Mouse (Mus musculus) hindbrain, embryonic 15.5 days (tissue): ENCODE results near the gene Spata13. TPM values are rescaled to one million over a fixed set of nuclear protein-coding genes. Genes with fewer than 3 reads are reported as not detected.

Experiments used
- ATAC-seq: fragments of 200-750 bp; cut with Nextera tagmentation; 2 replicates; pipeline ENCODE4 v1.8.0; 2017; ENCODE audit warnings: low read depth, moderate number of reproducible peaks, moderate TSS enrichment; ENCODE audit not compliant: low FRiP score
- H3K27ac ChIP-seq: fragments of 300-500 bp; sonication (generic); replicated peaks from 2 replicates; pipeline ENCODE4 v1.5.1; 2015; ENCODE audit warnings: mild to moderate bottlenecking, inconsistent platforms
- H3K27me3 ChIP-seq: fragments of 300-500 bp; sonication (generic); 2 replicates; pipeline ENCODE4 v1.6.1; 2015; ENCODE audit warnings: control low read depth, inconsistent platforms
- H3K36me3 ChIP-seq: fragments of 300-500 bp; sonication (generic); 2 replicates; pipeline ENCODE4 v1.6.1; 2015; ENCODE audit warnings: control low read depth, inconsistent platforms
- H3K4me1 ChIP-seq: fragments of 300-500 bp; sonication (generic); replicated peaks from 2 replicates; pipeline ENCODE4 v1.6.1; 2015; ENCODE audit warnings: control low read depth, inconsistent platforms
- H3K4me2 ChIP-seq: fragments of 300-500 bp; sonication (generic); 2 replicates; pipeline ENCODE4 v1.6.1; 2015; ENCODE audit warnings: moderate library complexity, mild to moderate bottlenecking, inconsistent platforms
- H3K4me3 ChIP-seq: fragments of 300-500 bp; sonication (generic); 2 replicates; pipeline ENCODE4 v1.5.1; 2015; ENCODE audit warnings: mild to moderate bottlenecking, inconsistent platforms
- H3K9ac ChIP-seq: fragments of 300-500 bp; sonication (generic); 2 replicates; pipeline ENCODE4 v1.6.1; 2015; ENCODE audit warnings: inconsistent platforms
- H3K9me3 ChIP-seq: fragments of 300-500 bp; sonication (generic); 2 replicates; pipeline ENCODE4 v1.6.1; 2016; ENCODE audit warnings: control low read depth, inconsistent platforms
- whole genome bisulfite sequencing: fragments of 180-500 bp; shearing (Covaris S2); methylation state at CpG from one replicate; pipeline ENCODE4 v1.1.7; 2015; 5-methylcytosine and 5-hydroxymethylcytosine counted together
- polyA plus RNA-seq: library from polyadenylated mRNA; unstranded; fragments of >200 nt; fragmentation: Nextera tagmentation; extraction: Ambion mirVana; gene quantifications from 2 replicates; pipeline ENCODE4 v1.2.1, GENCODE M21; 2015

Gene Spata13
- polyA plus RNA-seq, 1 experiment from 2014 or later: 20.5 TPM

DNA sequence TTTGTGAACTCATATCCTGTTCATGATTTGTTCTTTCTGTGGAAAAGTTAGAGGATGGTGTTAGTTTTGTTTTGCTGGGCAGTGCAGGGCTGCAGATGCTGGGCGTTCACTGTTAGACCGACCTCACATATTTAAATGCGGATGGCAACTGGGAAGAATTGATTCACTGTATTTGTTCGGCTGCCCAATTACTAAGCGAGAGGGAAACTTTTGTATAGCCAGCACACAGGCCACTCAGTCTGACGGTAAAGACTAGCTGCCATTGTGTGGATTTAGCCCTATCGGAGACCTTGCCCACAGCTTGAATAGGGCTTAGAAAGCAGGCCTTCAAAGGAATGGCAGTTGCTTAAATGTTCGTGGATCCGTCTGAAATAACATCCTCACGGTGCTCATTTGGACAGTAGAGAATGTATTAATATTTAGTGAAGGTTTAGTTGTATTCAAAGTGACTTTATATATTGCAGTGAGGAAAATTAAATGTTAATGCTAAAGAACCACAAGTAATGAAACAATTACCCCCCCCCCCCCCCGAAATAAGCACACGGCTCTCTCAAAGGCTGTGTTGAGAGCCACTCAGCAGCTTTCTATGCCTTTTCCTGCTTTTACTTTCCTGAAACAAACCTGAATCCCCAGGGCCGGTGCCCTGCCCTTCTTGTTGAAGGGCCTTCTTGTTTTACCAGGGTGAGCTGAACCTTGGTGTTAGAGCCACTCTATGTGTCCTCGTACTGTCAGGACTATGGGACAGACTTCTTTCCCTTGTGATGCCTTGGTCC lies 9.5 kb downstream of the Spata13 start:
- peak overlapping the region; percentile 61 for H3K27ac ChIP-seq
- peaks cover 24% of the 10 kb centered on the region for H3K4me1 ChIP-seq
- no peak overlapping the region for H3K4me2 ChIP-seq
- no peaks in the 10 kb centered on the region for H3K27me3 ChIP-seq
- WGBS: 20% methylated on average over 14 of the region's 14 CpGs
- H3K36me3 ChIP-seq: no peaks in the 10 kb centered on the region
- no peaks in the 10 kb centered on the region for H3K9me3 ChIP-seq
- no peak overlapping the region for H3K9ac ChIP-seq
- peak; percentile 55; the same call in 1 of the 2 replicates for ATAC-seq
- H3K4me3 ChIP-seq: no peak overlapping the region

DNA sequence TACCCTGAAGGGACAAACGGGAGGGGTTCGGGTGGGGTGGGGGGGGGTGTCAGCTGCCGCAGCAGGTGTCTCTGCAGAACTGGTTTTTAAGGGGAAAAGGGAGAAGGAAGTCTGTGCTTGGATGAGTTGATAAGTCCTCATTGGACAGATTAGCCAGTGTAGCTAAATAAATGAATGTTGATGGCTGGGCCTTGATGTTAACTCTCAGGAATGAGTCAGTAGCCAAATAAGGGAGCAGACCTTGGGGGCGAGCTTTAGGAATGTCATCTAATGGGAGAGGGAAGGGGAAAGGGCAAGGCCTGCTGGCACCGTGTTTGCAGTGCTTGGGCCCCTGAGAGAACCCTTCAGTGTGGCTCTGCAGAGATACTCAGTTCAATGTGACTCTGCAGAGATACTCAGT lies 12.6 kb downstream of the Spata13 start:
- Histone ChIP-seq H3K4me1 (peaks cover 18% of the 10 kb centered on the region), H3K9me3 (no peaks in the 10 kb centered on the region), H3K4me3 (no peak overlapping the region), H3K9ac (no peak overlapping the region), H3K36me3 (no peaks in the 10 kb centered on the region), H3K27ac (no peak overlapping the region), H3K4me2 (no peak overlapping the region), H3K27me3 (no peaks in the 10 kb centered on the region)
- ATAC-seq: no peak
- 67% methylated on average over 5 of the region's 5 CpGs for WGBS

DNA sequence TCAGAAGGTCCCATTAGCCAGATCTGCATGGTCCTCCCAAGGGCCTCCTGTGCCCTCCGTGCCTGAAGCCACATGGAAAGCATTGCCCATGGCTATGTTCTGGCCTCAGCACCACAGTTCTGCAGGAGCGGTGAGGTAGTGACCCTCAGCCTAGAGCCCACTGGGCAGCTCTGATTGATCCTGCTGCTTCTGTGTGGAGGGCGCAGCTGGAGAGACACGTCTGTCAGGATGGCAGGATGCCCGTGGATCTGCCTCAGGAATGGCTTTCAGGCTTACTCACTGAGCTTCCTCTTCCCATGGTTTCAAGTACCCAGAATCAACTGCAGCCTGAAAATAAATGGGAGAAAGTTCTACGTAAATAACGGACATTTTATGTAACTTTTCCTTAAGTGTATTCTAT lies 14.1 kb downstream of the Spata13 start:
- 78% methylated on average over 7 of the region's 7 CpGs for WGBS
- Histone ChIP-seq H3K4me2 (no peak overlapping the region), H3K36me3 (no peaks in the 10 kb centered on the region), H3K9ac (no peak overlapping the region), H3K9me3 (no peaks in the 10 kb centered on the region), H3K27me3 (no peaks in the 10 kb centered on the region), H3K27ac (no peak overlapping the region), H3K4me1 (peaks cover 15% of the 10 kb centered on the region), H3K4me3 (no peak overlapping the region)
- ATAC-seq: no peak

DNA sequence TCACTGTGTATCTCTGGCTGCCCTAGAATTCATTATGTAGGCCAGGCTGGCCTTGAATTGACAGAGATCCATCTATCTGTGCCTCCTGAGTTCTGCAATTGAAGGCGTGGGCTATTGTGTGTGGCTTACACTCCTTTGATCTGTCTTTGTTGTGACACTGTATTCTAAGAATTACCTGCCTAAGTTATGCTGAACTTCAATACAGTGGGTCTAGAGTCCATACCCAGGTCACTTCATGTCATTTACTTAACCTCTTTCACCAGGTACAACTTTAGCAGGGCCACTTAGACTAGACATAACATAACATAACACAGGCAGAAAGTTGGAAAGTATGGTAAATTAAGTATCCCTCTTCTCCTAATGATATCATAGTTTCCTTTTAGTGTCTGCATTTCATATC lies 15.2 kb downstream of the Spata13 start:
- Histone ChIP-seq H3K9me3 (no peaks in the 10 kb centered on the region), H3K27me3 (no peaks in the 10 kb centered on the region), H3K9ac (no peak overlapping the region), H3K36me3 (no peaks in the 10 kb centered on the region), H3K4me2 (no peak overlapping the region), H3K4me1 (peaks cover 6% of the 10 kb centered on the region), H3K4me3 (no peak overlapping the region), H3K27ac (no peak overlapping the region)
- no peak for ATAC-seq
- 86% methylated on average over 1 of the region's 1 CpGs for WGBS

DNA sequence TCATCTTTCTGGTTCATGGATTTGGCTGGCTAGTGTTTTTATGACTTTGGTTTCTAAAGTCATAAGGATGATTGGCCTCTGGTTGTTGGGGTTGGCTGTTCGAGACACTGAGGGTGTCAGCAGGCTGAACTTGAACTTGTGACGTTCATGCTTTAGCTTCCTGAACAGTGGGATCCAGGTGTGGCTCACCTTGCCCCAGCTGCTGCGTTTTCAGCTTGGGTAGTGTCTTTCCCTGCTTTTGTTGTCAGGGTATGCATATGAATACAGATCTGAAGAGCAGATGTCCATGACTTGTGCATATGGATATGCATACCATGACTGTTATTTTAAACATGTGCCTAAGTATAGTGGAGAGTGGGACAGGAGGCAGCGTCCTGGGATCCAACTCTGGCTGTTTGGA lies 19.4 kb downstream of the Spata13 start:
- Histone ChIP-seq H3K9ac (no peak overlapping the region), H3K36me3 (no peaks in the 10 kb centered on the region), H3K27ac (no peak overlapping the region), H3K27me3 (no peaks in the 10 kb centered on the region), H3K4me2 (no peak overlapping the region), H3K4me1 (peaks cover 27% of the 10 kb centered on the region), H3K9me3 (no peaks in the 10 kb centered on the region), H3K4me3 (no peak overlapping the region)
- 78% methylated on average over 4 of the region's 4 CpGs for WGBS
- no peak for ATAC-seq

DNA sequence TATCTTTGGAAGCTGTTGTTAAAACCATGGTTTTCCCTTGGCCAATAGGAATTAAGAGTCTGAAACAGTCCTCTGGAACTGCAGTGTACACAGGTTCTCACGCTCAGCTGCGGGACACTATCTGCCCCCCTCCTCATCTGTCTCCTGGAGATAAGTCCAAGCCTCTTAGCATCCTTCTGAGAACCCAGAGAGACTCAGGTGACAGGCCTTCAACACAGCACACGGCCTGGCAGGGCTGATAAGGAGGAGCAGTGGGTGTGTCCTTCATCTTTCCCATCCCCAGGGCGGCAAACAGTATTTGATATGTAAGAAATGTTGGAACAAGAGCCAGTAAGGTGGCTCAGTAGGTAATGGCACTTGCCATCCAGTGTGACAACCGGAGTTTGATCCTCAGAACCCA lies 20.2 kb downstream of the Spata13 start:
- Histone ChIP-seq H3K9ac (no peak overlapping the region), H3K36me3 (no peaks in the 10 kb centered on the region), H3K27ac (no peak overlapping the region), H3K27me3 (no peaks in the 10 kb centered on the region), H3K4me1 (peaks cover 27% of the 10 kb centered on the region), H3K9me3 (no peaks in the 10 kb centered on the region), H3K4me2 (no peak overlapping the region), H3K4me3 (no peak overlapping the region)
- WGBS: 82% methylated on average over 5 of the region's 5 CpGs
- ATAC-seq: no peak

DNA sequence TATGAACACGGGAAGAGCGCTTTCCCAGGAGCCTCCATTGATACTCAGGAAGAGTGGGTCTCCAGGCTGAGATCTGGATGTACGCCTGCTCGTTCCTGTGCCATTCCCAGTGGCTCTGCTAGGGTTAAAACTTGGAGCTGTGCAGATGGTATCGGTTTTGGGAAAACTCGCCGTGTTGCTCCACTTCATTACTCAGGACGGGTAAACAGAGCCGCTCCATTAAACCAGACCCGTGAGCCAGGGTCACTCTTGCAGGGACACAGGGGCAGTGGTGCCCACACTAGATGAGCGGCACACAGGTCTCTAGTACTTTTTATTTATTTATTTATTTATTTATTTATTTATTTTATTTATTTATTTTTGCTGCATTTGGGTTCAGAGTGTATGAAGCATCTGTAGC lies 20.9 kb downstream of the Spata13 start:
- WGBS: 76% methylated on average over 11 of the region's 11 CpGs
- Histone ChIP-seq H3K9me3 (no peaks in the 10 kb centered on the region), H3K27ac (no peak overlapping the region), H3K27me3 (no peaks in the 10 kb centered on the region), H3K4me2 (no peak overlapping the region), H3K9ac (no peak overlapping the region), H3K4me1 (peaks cover 27% of the 10 kb centered on the region), H3K36me3 (no peaks in the 10 kb centered on the region), H3K4me3 (no peak overlapping the region)
- no peak for ATAC-seq

DNA sequence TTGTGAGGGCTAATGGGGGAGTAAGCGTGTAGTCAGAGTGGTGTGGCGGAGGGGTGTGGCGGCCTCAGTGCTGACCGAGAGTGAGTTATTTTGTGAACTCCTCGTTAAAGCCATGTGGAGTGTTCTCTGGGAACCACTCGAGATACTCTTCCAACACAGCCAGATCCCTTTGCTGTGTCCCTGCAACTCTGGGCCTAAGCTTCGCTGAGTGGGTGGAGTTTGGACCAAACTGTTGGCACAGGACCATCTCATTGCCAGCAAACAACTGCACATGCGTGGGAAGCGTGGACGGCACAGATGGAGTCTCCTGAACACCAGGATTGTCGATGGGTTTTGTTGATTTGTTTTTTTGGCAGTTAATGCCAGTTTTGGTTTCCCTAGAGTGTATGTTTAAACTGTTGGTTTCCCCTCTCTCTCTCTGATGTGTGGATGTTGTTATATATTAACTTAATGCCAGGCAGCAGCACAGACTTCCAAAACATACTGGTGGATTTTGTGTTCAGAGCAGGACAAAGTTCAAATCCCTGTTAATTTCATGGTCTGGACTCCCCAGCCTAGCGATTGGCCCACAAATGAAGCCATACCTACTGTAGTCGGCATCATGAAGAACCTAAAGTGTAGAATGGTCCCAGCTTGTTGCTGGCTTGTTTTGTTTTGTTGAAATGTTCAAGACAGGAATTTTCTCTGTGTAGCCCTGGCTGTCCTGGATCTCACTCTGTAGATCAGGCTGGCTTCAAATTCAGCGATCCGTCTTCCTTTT lies 22.3 kb downstream of the Spata13 start:
- no peaks in the 10 kb centered on the region for H3K36me3 ChIP-seq
- H3K4me3 ChIP-seq: no peak overlapping the region
- ATAC-seq: no peak
- WGBS: 66% methylated on average over 15 of the region's 15 CpGs
- no peaks in the 10 kb centered on the region for H3K27me3 ChIP-seq
- H3K4me2 ChIP-seq: no peak overlapping the region
- H3K9me3 ChIP-seq: no peaks in the 10 kb centered on the region
- H3K4me1 ChIP-seq: peaks cover 27% of the 10 kb centered on the region
- H3K27ac ChIP-seq: no peak overlapping the region
- no peak overlapping the region for H3K9ac ChIP-seq

DNA sequence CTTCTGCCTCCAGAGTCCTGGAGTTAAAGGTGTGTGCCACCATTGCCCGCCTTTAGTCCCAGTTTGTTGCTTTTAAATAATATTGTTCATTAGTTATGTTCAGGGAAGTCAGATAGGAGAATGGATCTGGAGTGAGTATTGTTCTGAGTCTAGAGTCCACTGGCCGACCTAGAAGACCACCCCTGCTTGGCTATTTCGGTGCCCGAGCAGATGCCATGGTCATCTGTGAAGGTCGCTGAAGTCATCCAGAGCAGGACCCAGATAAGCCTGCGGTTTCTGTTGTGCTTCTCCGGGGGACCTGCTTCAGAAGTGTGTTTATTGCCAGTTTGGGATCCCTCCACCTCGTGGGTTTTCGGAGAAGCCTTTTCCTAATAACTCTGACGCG lies 22.9 kb downstream of the Spata13 start:
- Histone ChIP-seq H3K4me1 (peaks cover 27% of the 10 kb centered on the region), H3K9ac (no peak overlapping the region), H3K4me2 (no peak overlapping the region), H3K4me3 (no peak overlapping the region), H3K9me3 (no peaks in the 10 kb centered on the region), H3K27ac (no peak overlapping the region), H3K36me3 (no peaks in the 10 kb centered on the region), H3K27me3 (no peaks in the 10 kb centered on the region)
- WGBS: 80% methylated on average over 11 of the region's 11 CpGs
- ATAC-seq: no peak

DNA sequence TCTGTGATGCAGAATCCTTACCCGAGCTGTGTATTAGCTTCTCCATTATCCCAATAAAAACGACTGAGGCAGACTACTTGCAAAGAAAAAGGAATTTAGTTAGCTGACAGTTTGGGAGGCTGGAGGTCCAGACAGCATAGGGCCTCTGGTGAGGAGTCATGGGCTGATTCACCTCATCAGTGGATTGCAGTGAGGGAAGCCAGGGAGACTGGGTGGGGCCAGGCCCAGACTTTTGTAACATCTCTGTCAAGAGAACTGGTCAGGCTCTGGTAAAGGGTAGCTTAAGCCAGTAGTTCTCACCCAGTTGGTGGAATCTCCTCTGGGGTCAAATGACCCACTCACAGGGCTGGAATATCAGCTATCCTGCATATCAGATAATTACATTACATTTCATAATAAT lies 24.1 kb downstream of the Spata13 start:
- 84% methylated on average over 2 of the region's 2 CpGs for WGBS
- Histone ChIP-seq H3K27ac (no peak overlapping the region), H3K4me3 (no peak overlapping the region), H3K4me1 (peaks cover 22% of the 10 kb centered on the region), H3K9ac (no peak overlapping the region), H3K36me3 (no peaks in the 10 kb centered on the region), H3K9me3 (no peaks in the 10 kb centered on the region), H3K4me2 (no peak overlapping the region), H3K27me3 (no peaks in the 10 kb centered on the region)
- ATAC-seq: no peak

DNA sequence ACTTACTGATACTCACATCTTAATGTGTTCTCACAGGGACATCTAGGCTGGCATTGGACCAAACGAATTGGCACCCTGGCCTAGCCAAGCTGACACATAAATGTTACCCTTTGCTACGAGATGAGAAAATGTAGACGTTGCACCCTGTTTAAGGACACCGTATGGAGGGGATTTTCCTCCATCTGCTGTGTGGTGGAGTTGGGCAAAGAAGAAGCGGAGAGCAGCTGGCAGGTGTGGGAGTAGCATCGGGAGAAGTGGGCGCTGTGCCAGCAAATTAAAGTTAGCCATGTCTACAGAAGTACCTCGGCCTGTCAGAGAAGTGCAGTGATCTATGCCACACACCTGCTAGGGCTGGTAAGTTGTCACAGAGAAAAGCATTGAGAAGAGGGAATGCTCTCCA lies 25.7 kb downstream of the Spata13 start:
- ATAC-seq: no peak
- Histone ChIP-seq H3K4me1 (peaks cover 20% of the 10 kb centered on the region), H3K27ac (no peak overlapping the region), H3K9ac (no peak overlapping the region), H3K36me3 (no peaks in the 10 kb centered on the region), H3K4me2 (no peak overlapping the region), H3K27me3 (no peaks in the 10 kb centered on the region), H3K9me3 (no peaks in the 10 kb centered on the region), H3K4me3 (no peak overlapping the region)
- 67% methylated on average over 8 of the region's 8 CpGs for WGBS

DNA sequence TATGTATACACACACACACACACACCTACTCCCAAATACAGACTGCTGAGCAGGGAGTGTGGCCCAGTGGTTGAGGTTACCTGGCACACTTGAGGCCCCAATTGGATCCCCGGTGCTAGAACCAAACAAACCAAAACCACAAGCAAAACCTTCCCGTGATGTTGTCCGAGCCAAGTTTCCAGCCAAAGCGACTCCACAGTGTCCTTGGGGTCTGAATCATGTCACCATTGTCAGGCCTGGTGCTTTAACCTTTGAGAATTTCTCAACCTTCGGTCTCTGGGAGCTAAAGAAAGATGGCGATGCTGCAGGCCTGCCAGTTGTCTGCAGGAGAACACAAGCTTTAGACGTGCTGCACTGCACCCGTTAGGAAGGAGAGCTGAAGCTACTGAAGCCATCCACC lies 26.8 kb downstream of the Spata13 start:
- no peak overlapping the region for H3K9ac ChIP-seq
- no peaks in the 10 kb centered on the region for H3K9me3 ChIP-seq
- H3K4me1 ChIP-seq: peaks cover 20% of the 10 kb centered on the region
- ATAC-seq: no peak
- 94% methylated on average over 8 of the region's 8 CpGs for WGBS
- H3K27ac ChIP-seq: no peak overlapping the region
- H3K4me3 ChIP-seq: no peak overlapping the region
- no peaks in the 10 kb centered on the region for H3K36me3 ChIP-seq
- no peaks in the 10 kb centered on the region for H3K27me3 ChIP-seq
- H3K4me2 ChIP-seq: no peak overlapping the region
